Mouse (Mus musculus) embryonic facial prominence, embryonic 10.5 days (tissue): ENCODE results near the gene Ror1. TPM values are rescaled to one million over a fixed set of nuclear protein-coding genes. Genes with fewer than 3 reads are reported as not detected.

ENCODE experiments used
- DNase-seq: peaks from one replicate; pipeline ENCODE4 v3.0.0-alpha.2; 2017; ENCODE audit warnings: low spot score
- H3K27ac ChIP-seq: fragments of 300-500 bp; sonication (generic); replicated peaks from 2 replicates; pipeline ENCODE4 v1.5.1; 2016; ENCODE audit warnings: mild to moderate bottlenecking
- H3K27me3 ChIP-seq: fragments of 300-500 bp; sonication (generic); replicated peaks from 2 replicates; pipeline ENCODE4 v1.6.1; 2016; ENCODE audit warnings: low read depth, mild to moderate bottlenecking; ENCODE audit not compliant: poor library complexity, severe bottlenecking
- H3K36me3 ChIP-seq: fragments of 300-500 bp; sonication (generic); replicated peaks from 2 replicates; pipeline ENCODE4 v1.6.1; 2016; ENCODE audit warnings: mild to moderate bottlenecking, moderate library complexity
- H3K4me1 ChIP-seq: fragments of 300-500 bp; sonication (generic); 2 replicates; pipeline ENCODE4 v1.6.1; 2016
- H3K4me3 ChIP-seq: fragments of 300-500 bp; sonication (generic); 2 replicates; pipeline ENCODE4 v1.5.1; 2016; ENCODE audit warnings: mild to moderate bottlenecking, moderate library complexity
- H3K9me3 ChIP-seq: fragments of 300-500 bp; sonication (generic); 2 replicates; pipeline ENCODE4 v1.6.1; 2016; ENCODE audit warnings: mild to moderate bottlenecking
- WGBS: fragments of 180-500 bp; shearing (Covaris S2); methylation state at CpG from one replicate; pipeline ENCODE4 v1.1.7; 2016; 5-methylcytosine and 5-hydroxymethylcytosine counted together
- polyA plus RNA-seq: library from polyadenylated mRNA; unstranded; fragments of >200 nt; fragmentation: Nextera tagmentation; extraction: Ambion mirVana; gene quantifications from 2 replicates; pipeline ENCODE4 v1.2.1, GENCODE M21; 2016

Gene Ror1
- polyA plus RNA-seq, result 11.4 and 12.0 TPM in 2 replicates

GRCm38 (mm10) chr4:100095685-100096595, at the start of gene Ror1:
Ror1 (plus strand) TSS chr4:100095791.
- peak within 1 kb of the TSS; percentile 93 for H3K27ac ChIP-seq
- peaks cover 41% of the 10 kb centered on the region for H3K4me1 ChIP-seq
- WGBS, result under 1% methylated on average over 76 of the region's 76 CpGs

GRCm38 (mm10) chr4:100047066-100047465, 48.5 kb upstream of the Ror1 start:
- WGBS, result 52% methylated on average over 6 of the region's 6 CpGs
- no peak overlapping the region for H3K27ac ChIP-seq
- H3K9me3 ChIP-seq, result no peaks in the 10 kb centered on the region
- no peaks in the 10 kb centered on the region for H3K36me3 ChIP-seq
- peaks cover 3% of the 10 kb centered on the region for H3K4me1 ChIP-seq
- no peak overlapping the region for H3K4me3 ChIP-seq
- H3K27me3 ChIP-seq, result no peaks in the 10 kb centered on the region
- DNase-seq, result no peak

More at GRCm38 (mm10) chr4:100095685-100096595, at the start of gene Ror1:
- H3K4me3 ChIP-seq, result peak within 1 kb of the TSS; percentile 70
- peak; percentile 96 for DNase-seq
- peaks cover 28% of the 10 kb centered on the region for H3K27me3 ChIP-seq
- H3K9me3 ChIP-seq, result no peaks in the 10 kb centered on the region
- no peaks in the 10 kb centered on the region for H3K36me3 ChIP-seq

DNA sequence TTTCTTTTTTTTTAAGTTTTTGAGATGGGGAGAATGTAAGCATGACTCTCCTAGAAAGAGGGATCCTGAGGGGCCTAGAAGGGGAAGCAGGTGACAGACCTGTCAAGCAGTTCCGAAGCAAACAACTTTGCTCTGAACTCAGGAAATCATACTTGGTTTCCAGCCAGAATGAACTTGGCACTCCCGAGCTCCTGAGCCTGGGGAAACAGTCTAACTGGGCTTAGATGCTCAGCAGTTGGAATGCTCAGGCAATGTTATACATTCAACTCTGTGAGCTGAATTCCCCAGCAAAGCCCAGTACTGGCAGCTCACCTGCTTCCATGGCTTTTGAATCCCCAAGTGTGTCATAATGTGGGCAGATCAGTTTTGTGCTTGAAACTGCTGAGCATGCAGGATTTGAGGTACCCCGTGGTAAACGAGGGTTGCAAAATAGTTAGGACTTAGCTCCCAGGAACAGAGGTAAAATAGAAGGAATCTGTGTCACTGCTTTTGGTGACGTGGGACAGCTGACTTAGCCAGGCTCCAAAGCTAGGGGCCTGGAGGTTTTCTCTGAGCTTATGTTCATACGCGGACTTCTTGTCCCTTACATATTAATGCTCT, 47.1 kb upstream of the Ror1 start:
- Histone ChIP-seq H3K27me3 (no peaks in the 10 kb centered on the region), H3K4me1 (no peaks in the 10 kb centered on the region; the same call in 1 of the 2 replicates), H3K9me3 (no peaks in the 10 kb centered on the region), H3K4me3 (no peak overlapping the region), H3K27ac (no peak overlapping the region), H3K36me3 (no peaks in the 10 kb centered on the region)
- no peak for DNase-seq
- 83% methylated on average over 7 of the region's 7 CpGs for WGBS

DNA sequence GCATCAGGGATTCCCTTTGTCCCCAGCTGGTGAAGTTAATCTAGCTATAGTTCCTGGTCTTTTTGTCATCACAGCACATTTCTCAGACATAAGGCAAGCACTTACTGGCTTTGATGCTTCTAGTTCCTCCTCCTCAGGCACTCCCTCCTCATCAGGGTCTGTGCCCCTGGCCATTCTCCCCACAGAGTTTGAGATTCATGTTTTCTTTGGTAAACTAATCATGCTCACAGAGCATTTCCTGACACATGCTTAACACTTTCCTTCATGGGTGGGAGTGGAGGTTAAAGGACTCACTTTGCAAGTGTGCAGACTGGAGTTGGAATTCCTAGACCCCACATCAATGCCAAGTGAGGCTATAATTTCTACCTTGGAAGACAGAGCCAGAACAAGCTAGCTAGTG, 43.8 kb upstream of the Ror1 start:
- Histone ChIP-seq H3K27me3 (no peaks in the 10 kb centered on the region), H3K4me1 (peaks cover 13% of the 10 kb centered on the region), H3K27ac (no peak overlapping the region), H3K4me3 (no peak overlapping the region), H3K36me3 (no peaks in the 10 kb centered on the region), H3K9me3 (no peaks in the 10 kb centered on the region)
- no peak for DNase-seq

DNA sequence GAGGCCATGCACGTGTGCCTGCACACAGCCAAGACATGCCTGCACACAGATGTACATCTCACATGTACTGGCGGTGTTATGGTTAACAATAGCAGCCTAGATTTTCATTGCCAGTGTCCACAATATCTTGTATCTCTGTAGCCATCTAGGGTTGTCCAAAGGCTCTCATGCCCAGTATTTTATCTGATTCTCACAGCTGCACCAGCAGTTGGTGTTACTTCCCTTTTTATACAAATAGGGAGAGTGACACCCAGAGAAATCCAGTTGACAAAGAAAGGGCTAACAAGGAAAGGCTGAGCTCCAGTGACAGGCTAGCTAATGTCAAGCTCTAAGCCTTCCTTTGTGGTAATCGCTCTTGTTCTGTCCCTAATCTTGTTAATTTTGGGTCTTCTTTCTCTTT, 43.3 kb upstream of the Ror1 start:
- DNase-seq, result no peak
- H3K27ac ChIP-seq, result no peak overlapping the region
- no peaks in the 10 kb centered on the region for H3K9me3 ChIP-seq
- WGBS, result 70% methylated on average over 3 of the region's 3 CpGs
- peaks cover 13% of the 10 kb centered on the region for H3K4me1 ChIP-seq
- no peaks in the 10 kb centered on the region for H3K27me3 ChIP-seq
- no peak overlapping the region for H3K4me3 ChIP-seq
- H3K36me3 ChIP-seq, result no peaks in the 10 kb centered on the region

DNA sequence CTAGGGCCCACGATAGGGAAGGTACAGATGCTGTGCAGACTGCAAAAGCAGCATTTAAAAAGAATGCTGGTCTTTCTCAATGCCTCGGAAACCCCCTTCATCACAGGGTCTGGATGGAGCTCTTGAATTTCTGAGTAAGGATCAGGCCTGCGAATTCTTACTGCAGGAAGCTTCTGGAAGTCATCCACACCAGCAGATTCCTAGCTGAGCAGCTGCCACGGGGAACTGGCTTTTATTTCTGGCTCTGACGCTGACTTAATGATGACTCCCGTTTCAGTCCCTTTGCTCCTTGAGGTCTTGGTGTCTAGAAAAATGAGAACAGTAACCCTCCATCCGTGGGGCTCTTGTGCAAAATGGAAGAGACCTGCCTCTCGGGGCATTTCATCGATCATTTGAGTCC, 39.5 kb upstream of the Ror1 start:
- DNase-seq, result peak; percentile 19
- H3K27ac ChIP-seq, result no peak overlapping the region
- H3K4me1 ChIP-seq, result peaks cover 21% of the 10 kb centered on the region
- H3K27me3 ChIP-seq, result peaks cover 7% of the 10 kb centered on the region
- no peak overlapping the region for H3K4me3 ChIP-seq
- no peaks in the 10 kb centered on the region for H3K9me3 ChIP-seq
- no peaks in the 10 kb centered on the region for H3K36me3 ChIP-seq
- 60% methylated on average over 9 of the region's 9 CpGs for WGBS

GRCm38 (mm10) chr4:100056446-100056845, 39.1 kb upstream of the Ror1 start:
- Histone ChIP-seq H3K4me3 (no peak overlapping the region), H3K4me1 (peaks cover 25% of the 10 kb centered on the region), H3K27me3 (peaks cover 7% of the 10 kb centered on the region), H3K36me3 (no peaks in the 10 kb centered on the region), H3K9me3 (no peaks in the 10 kb centered on the region), H3K27ac (no peak overlapping the region)
- peak; percentile 6 for DNase-seq
- WGBS, result 72% methylated on average over 4 of the region's 4 CpGs

- Histone ChIP-seq H3K9me3 (no peaks in the 10 kb centered on the region), H3K27ac (no peak overlapping the region), H3K36me3 (no peaks in the 10 kb centered on the region), H3K4me3 (no peak overlapping the region), H3K4me1 (peaks cover 29% of the 10 kb centered on the region), H3K27me3 (peaks cover 7% of the 10 kb centered on the region)
- WGBS, result 92% methylated on average over 13 of the region's 13 CpGs
- no peak for DNase-seq
These were observed 38.2 kb upstream of the Ror1 start for GRCm38 (mm10) chr4:100057381-100057780.

- H3K36me3 ChIP-seq, result no peaks in the 10 kb centered on the region
- H3K9me3 ChIP-seq, result no peaks in the 10 kb centered on the region
- 96% methylated on average over 5 of the region's 5 CpGs for WGBS
- peaks cover 29% of the 10 kb centered on the region for H3K4me1 ChIP-seq
- H3K27me3 ChIP-seq, result peaks cover 7% of the 10 kb centered on the region
- DNase-seq, result peak; percentile 5
- H3K4me3 ChIP-seq, result no peak overlapping the region
- H3K27ac ChIP-seq, result no peak overlapping the region
These were observed 37.0 kb upstream of the Ror1 start for GRCm38 (mm10) chr4:100058631-100059030.

DNA sequence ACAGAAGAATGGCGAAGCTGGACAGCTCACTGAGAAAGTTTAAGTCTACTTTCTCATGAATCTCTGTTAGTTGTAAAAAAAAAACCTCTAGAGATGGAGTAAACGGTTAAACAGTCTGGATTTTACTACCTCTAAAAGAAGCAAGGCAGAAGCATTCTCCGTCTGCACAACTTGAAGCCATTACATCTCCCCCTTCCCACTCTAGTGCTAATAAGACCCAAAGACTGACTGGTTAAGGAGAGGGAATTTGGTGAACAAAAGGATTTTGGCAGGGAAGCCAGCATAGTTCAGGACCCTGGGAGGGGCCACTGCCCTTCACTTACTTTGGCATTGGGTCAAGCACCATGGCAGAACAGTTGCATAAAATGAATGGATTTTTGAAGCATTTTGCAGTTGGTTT, 35.8 kb upstream of the Ror1 start:
- Histone ChIP-seq H3K9me3 (no peaks in the 10 kb centered on the region), H3K4me1 (peaks cover 29% of the 10 kb centered on the region), H3K27ac (no peak overlapping the region), H3K27me3 (peaks cover 7% of the 10 kb centered on the region), H3K4me3 (no peak overlapping the region), H3K36me3 (no peaks in the 10 kb centered on the region)
- DNase-seq, result no peak
- WGBS, result 67% methylated on average over 3 of the region's 3 CpGs

- 72% methylated on average over 19 of the region's 19 CpGs for WGBS
- H3K4me3 ChIP-seq, result no peak overlapping the region
- peaks cover 24% of the 10 kb centered on the region for H3K4me1 ChIP-seq
- H3K9me3 ChIP-seq, result no peaks in the 10 kb centered on the region
- peaks cover 7% of the 10 kb centered on the region for H3K27me3 ChIP-seq
- no peaks in the 10 kb centered on the region for H3K36me3 ChIP-seq
- DNase-seq, result peak; percentile 36
- peak overlapping the region; percentile 44; the same call in 1 of the 2 replicates for H3K27ac ChIP-seq
These were observed 34.1 kb upstream of the Ror1 start for GRCm38 (mm10) chr4:100061396-100062066.

GRCm38 (mm10) chr4:100065686-100066085, 29.9 kb upstream of the Ror1 start:
- Histone ChIP-seq H3K27me3 (no peaks in the 10 kb centered on the region; the same call in 1 of the 2 replicates), H3K4me1 (peaks cover 36% of the 10 kb centered on the region), H3K9me3 (no peaks in the 10 kb centered on the region), H3K36me3 (no peaks in the 10 kb centered on the region), H3K27ac (no peak overlapping the region), H3K4me3 (no peak overlapping the region)
- 91% methylated on average over 2 of the region's 2 CpGs for WGBS
- DNase-seq, result no peak
